Comparison of ENCODE assay signal across 8 mouse cellular contexts in the genomic region with DNA sequence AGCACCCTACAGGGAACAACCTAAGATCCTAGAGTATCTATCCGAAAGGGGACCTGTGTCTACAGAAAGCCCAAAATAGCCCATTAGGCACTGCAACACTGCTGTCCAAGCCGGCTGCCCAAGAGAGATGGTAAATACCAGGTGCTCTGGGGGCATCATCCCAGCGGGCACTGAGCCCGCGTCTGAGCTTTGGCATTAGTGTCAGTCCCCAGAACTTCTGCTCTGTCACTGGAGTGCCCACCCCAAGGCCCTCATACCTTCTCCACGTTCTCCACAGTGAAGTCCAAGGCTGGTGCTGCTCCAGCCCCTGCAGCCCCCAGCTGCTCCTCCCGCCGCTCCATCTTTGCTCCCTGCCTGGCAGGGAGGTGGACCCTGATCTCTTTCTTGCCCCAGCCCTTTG. TPM values are rescaled to one million over a fixed set of nuclear protein-coding genes. Genes with fewer than 3 reads are reported as not detected.
A peak's percentile ranks its signal among the peaks of the same experiment; 100 is the strongest.
DNase-seq lines count a peak whose midpoint lies in the region; ATAC-seq and TF ChIP-seq lines count a peak whose summit lies in the region.

No protein-coding gene starts in this region.

- H3K9me3 ChIP-seq in kidney, embryonic 16.5 days (ENCODE audit: low read length): no peaks in the 10 kb centered on the region
- H3K9me3 ChIP-seq in liver, embryonic 15.5 days (replicated peaks): no peaks in the 10 kb centered on the region

- H3K4me2 ChIP-seq in kidney, embryonic 16.5 days (replicated peaks; ENCODE audit: low read depth, low read length): peak overlapping the region; percentile 99
- peak overlapping the region; percentile 94 for H3K4me2 ChIP-seq in liver, embryonic 15.5 days

- H3K4me3 ChIP-seq in kidney, embryonic 16.5 days (ENCODE audit: low read length): peak overlapping the region; percentile 87
- peak overlapping the region; percentile 98 for H3K4me3 ChIP-seq in cerebellum, adult 2 months (replicated peaks; ENCODE audit: insufficient read depth, low read depth, low read length)
- peak overlapping the region; percentile 76 for H3K4me3 ChIP-seq in liver, embryonic 15.5 days (replicated peaks)

- peaks cover 29% of the 10 kb centered on the region for H3K4me1 ChIP-seq in kidney, embryonic 16.5 days (ENCODE audit: insufficient read depth, low read length)
- peaks cover 21% of the 10 kb centered on the region for H3K4me1 ChIP-seq in cerebellum, adult 2 months (ENCODE audit: control insufficient read depth, insufficient read depth, low read length)
- peaks cover 71% of the 10 kb centered on the region for H3K4me1 ChIP-seq in liver, embryonic 15.5 days (replicated peaks)

- H3K27ac ChIP-seq in kidney, embryonic 16.5 days (ENCODE audit: low read length): no peak overlapping the region
- peak overlapping the region; percentile 92 for H3K27ac ChIP-seq in cerebellum, adult 2 months (ENCODE audit: insufficient read depth, low read length)
- H3K27ac ChIP-seq in liver, embryonic 15.5 days (replicated peaks): peak overlapping the region; percentile 87; the same call in 1 of the 2 replicates

- H3K27me3 ChIP-seq in kidney, embryonic 16.5 days (ENCODE audit: insufficient read depth, low read length): no peaks in the 10 kb centered on the region
- H3K27me3 ChIP-seq in cerebellum, adult 2 months (ENCODE audit: control insufficient read depth, insufficient read depth, low read length): no peaks in the 10 kb centered on the region
- no peaks in the 10 kb centered on the region for H3K27me3 ChIP-seq in liver, embryonic 15.5 days

- TF ChIP-seq CTCF in cerebellum, adult 2 months (IDR thresholded peaks at IDR 0.05; ENCODE audit: borderline replicate concordance, insufficient read depth, low read depth, low read length): no peak

- H3K36me3 ChIP-seq in kidney, embryonic 16.5 days (ENCODE audit: insufficient read depth, low read length): peaks cover 12% of the 10 kb centered on the region
- H3K36me3 ChIP-seq in liver, embryonic 15.5 days (replicated peaks): peaks cover 22% of the 10 kb centered on the region

- intact Hi-C loops in gastrocnemius, postnatal 14 days (cut with DNase I; ENCODE audit: low total_unique reads): loop anchor here (10.0 kb wide), 1 partner anchor 79 kb away; a partner anchor contains a TSS

- 17% methylated on average over 8 of the region's 8 CpGs for whole genome bisulfite sequencing in kidney, embryonic 16.5 days
- WGBS in cerebellum, adult 2 months: 0% methylated on average over 8 of the region's 8 CpGs
- 22% methylated on average over 8 of the region's 8 CpGs for WGBS in liver, embryonic 15.5 days (ENCODE audit: insufficient replicate concordance)

- peak overlapping the region; percentile 85 for H3K9ac ChIP-seq in kidney, embryonic 16.5 days (replicated peaks; ENCODE audit: low read length)
- H3K9ac ChIP-seq in liver, embryonic 15.5 days: peak overlapping the region; percentile 79

- TF ChIP-seq POLR2A in cerebellum, adult 2 months (IDR thresholded peaks at IDR 0.05; ENCODE audit: borderline replicate concordance, insufficient read depth, low read length): 0 out of 2 replicates have a peak, but pooled peaks have one; percentile 2

- peak; percentile 14 for ATAC-seq in kidney, embryonic 16.5 days (ENCODE audit: low FRiP score, low TSS enrichment)
- ATAC-seq in liver, embryonic 15.5 days (ENCODE audit: insufficient read depth): no peak
- no peak for ATAC-seq in inflammation-experienced regulatory T-cells, adult 6 months

- DNase-seq in kidney, adult 18-20 months: no peak
- peak; percentile 62 to 66 for DNase-seq in cerebellum, adult 2 months
- peak; percentile 70 for DNase-seq in gastrocnemius, postnatal 14 days
- no peak for DNase-seq in MN1 (ENCODE audit: low spot score)
- no peak for DNase-seq in adrenal gland, postnatal 4 days (ENCODE audit: low spot score in 2 of 2)

RNA-seq across cellular contexts. Expression of a gene that starts 0.8 kb away (rescaled TPM):
- polyA plus RNA-seq in kidney, embryonic 16.5 days (2015; fragmentation: Nextera tagmentation; extraction: Ambion mirVana): 52.9 and 53.1 TPM in 2 replicates
- 183 and 192 TPM in 2 replicates for polyA plus RNA-seq in cerebellum, adult 2 months (2012; rRNA removed)
- total RNA-seq in gastrocnemius, postnatal 14 days (2021): 100 to 1,000 TPM; 141 to 204 TPM
- polyA plus RNA-seq in liver, embryonic 15.5 days (2015; fragmentation: Nextera tagmentation; extraction: Ambion mirVana): 19.4 and 21.4 TPM in 2 replicates
- polyA plus RNA-seq in inflammation-experienced regulatory T-cells, adult 6 months (2017; shearing (Covaris generic)): 10 to 100 TPM; 11.3 to 13.9 (median 12.7) TPM
- 10 to 100 TPM; 43.9 to 45.1 TPM for total RNA-seq in adrenal gland, postnatal 4 days (2021)

RNA-seq across cellular contexts. Expression of a gene that starts 15.5 kb away (rescaled TPM):
- polyA plus RNA-seq in kidney, embryonic 16.5 days (2015; fragmentation: Nextera tagmentation; extraction: Ambion mirVana): 3.0 and 3.5 TPM in 2 replicates
- 0.38 and 0.40 TPM in 2 replicates for polyA plus RNA-seq in cerebellum, adult 2 months (2012; rRNA removed)
- total RNA-seq in gastrocnemius, postnatal 14 days (2021): under 1 TPM; 0.31 TPM
- polyA plus RNA-seq in liver, embryonic 15.5 days (2015; fragmentation: Nextera tagmentation; extraction: Ambion mirVana): 2.3 and 2.9 TPM in 2 replicates
- polyA plus RNA-seq in inflammation-experienced regulatory T-cells, adult 6 months (2017; shearing (Covaris generic)): not detected
- under 1 TPM; 0.45 to 0.90 TPM for total RNA-seq in adrenal gland, postnatal 4 days (2021)

RNA-seq across cellular contexts. Expression of a gene that starts 22.2 kb away (rescaled TPM):
- 22.1 and 22.7 TPM in 2 replicates for polyA plus RNA-seq in kidney, embryonic 16.5 days (2015; fragmentation: Nextera tagmentation; extraction: Ambion mirVana)
- 16.6 and 18.0 TPM in 2 replicates for polyA plus RNA-seq in cerebellum, adult 2 months (2012; rRNA removed)
- 1 to 10 TPM; 2.6 to 2.7 TPM for total RNA-seq in gastrocnemius, postnatal 14 days (2021)
- 5.9 and 6.9 TPM in 2 replicates for polyA plus RNA-seq in liver, embryonic 15.5 days (2015; fragmentation: Nextera tagmentation; extraction: Ambion mirVana)
- polyA plus RNA-seq in inflammation-experienced regulatory T-cells, adult 6 months (2017; shearing (Covaris generic)): 10 to 100 TPM; 20.1 to 32.4 (median 23.9) TPM
- total RNA-seq in adrenal gland, postnatal 4 days (2021): 1 to 10 TPM; 9.6 to 9.8 TPM

RNA-seq across cellular contexts. Expression of a gene that starts 26.9 kb away (rescaled TPM):
- 270 and 305 TPM in 2 replicates for polyA plus RNA-seq in kidney, embryonic 16.5 days (2015; fragmentation: Nextera tagmentation; extraction: Ambion mirVana)
- polyA plus RNA-seq in cerebellum, adult 2 months (2012; rRNA removed): 669 and 676 TPM in 2 replicates
- total RNA-seq in gastrocnemius, postnatal 14 days (2021): 10 to 100 TPM; 55.4 to 57.6 TPM
- polyA plus RNA-seq in liver, embryonic 15.5 days (2015; fragmentation: Nextera tagmentation; extraction: Ambion mirVana): 168 and 195 TPM in 2 replicates
- 100 to 1,000 TPM in 1 of 3 experiments, 10 to 100 TPM in 2; 75.7 to 115 (median 83.2) TPM for polyA plus RNA-seq in inflammation-experienced regulatory T-cells, adult 6 months (2017; shearing (Covaris generic))
- 100 to 1,000 TPM; 139 to 148 TPM for total RNA-seq in adrenal gland, postnatal 4 days (2021)

RNA-seq across cellular contexts. Expression of a gene that starts 30.7 kb away (rescaled TPM):
- polyA plus RNA-seq in kidney, embryonic 16.5 days (2015; fragmentation: Nextera tagmentation; extraction: Ambion mirVana): 18.0 TPM in 2 replicates
- polyA plus RNA-seq in cerebellum, adult 2 months (2012; rRNA removed): 41.0 and 42.0 TPM in 2 replicates
- 1 to 10 TPM; 6.5 to 8.1 TPM for total RNA-seq in gastrocnemius, postnatal 14 days (2021)
- polyA plus RNA-seq in liver, embryonic 15.5 days (2015; fragmentation: Nextera tagmentation; extraction: Ambion mirVana): 1.0 and 1.4 TPM in 2 replicates
- polyA plus RNA-seq in inflammation-experienced regulatory T-cells, adult 6 months (2017; shearing (Covaris generic)): not detected
- 10 to 100 TPM; 32.6 to 34.6 TPM for total RNA-seq in adrenal gland, postnatal 4 days (2021)

Comparison
In these comparisons a context has a peak if more than half of its experiments do, and no peak if none do; other contexts are left out.
1. DNase-seq: peak in cerebellum, adult 2 months (2 of 2) and gastrocnemius, postnatal 14 days (single experiment); none in kidney, adult 18-20 months (single experiment), MN1 (single experiment) and adrenal gland, postnatal 4 days (0 of 2).
2. Peak in every context shown above with its lines, with median percentiles within 50 percentile points of each other: H3K4me3 ChIP-seq.